Mouse (Mus musculus): ENCODE data around the gene Nudcd2. TPM values are rescaled to one million over a fixed set of nuclear protein-coding genes. Genes with fewer than 3 reads are reported as not detected.
"Not testable (repeated sequence)": the region's sequence is repeated elsewhere in the genome, so short reads cannot be mapped to it uniquely, and the experiment has no call there.

The Nudcd2 gene
- 10 to 100 TPM; 60.4 to 63.8 TPM for polyA plus RNA-seq (2017; shearing (Covaris generic))

- ATAC-seq = peak; percentile 96
These were observed at the start of gene Nudcd2, which contains the start of gene Hmmr for GRCm38 (mm10) chr11:40733339-40734174. TSS of gene Nudcd2 (plus strand) at chr11:40733667. TSS of gene Hmmr (minus strand) at chr11:40733422.

GRCm38 (mm10) chr11:40690444-40691127, 42.9 kb upstream of the Nudcd2 start:
- ATAC-seq = no peak

- no peak for ATAC-seq
These were observed 41.4 kb upstream of the Nudcd2 start for GRCm38 (mm10) chr11:40692101-40692509.

- peak; percentile 94 for ATAC-seq
These were observed 40.7 kb upstream of the Nudcd2 start for GRCm38 (mm10) chr11:40692511-40693365.

GRCm38 (mm10) chr11:40693366-40693951, 40.0 kb upstream of the Nudcd2 start:
- ATAC-seq = no peak

- ATAC-seq = peak; percentile 34
These were observed 39.0 kb upstream of the Nudcd2 start for GRCm38 (mm10) chr11:40694311-40695087.

- no peak for ATAC-seq
These were observed 38.4 kb upstream of the Nudcd2 start, which contains the start of gene Mat2b for GRCm38 (mm10) chr11:40695103-40695502. TSS of gene Mat2b (minus strand) at chr11:40695203.

- ATAC-seq = not testable (repeated sequence)
These were observed 23.6 kb upstream of the Nudcd2 start for GRCm38 (mm10) chr11:40709899-40710298.

- ATAC-seq = no peak
These were observed 19.6 kb upstream of the Nudcd2 start for GRCm38 (mm10) chr11:40713858-40714257.

GRCm38 (mm10) chr11:40715524-40715923, 17.9 kb upstream of the Nudcd2 start:
- no peak for ATAC-seq

- ATAC-seq = peak; percentile 88
These were observed 15.1 kb upstream of the Nudcd2 start for GRCm38 (mm10) chr11:40718324-40718723.

GRCm38 (mm10) chr11:40732997-40733338, 499 bp upstream of the Nudcd2 start:
- no peak for ATAC-seq

- no peak for ATAC-seq
These were observed 835 bp downstream of the Nudcd2 start for GRCm38 (mm10) chr11:40734251-40734752.

- no peak for ATAC-seq
These were observed 3.9 kb downstream of the Nudcd2 start for GRCm38 (mm10) chr11:40737369-40737768.

GRCm38 (mm10) chr11:40741605-40742262, 8.3 kb downstream of the Nudcd2 start:
- no peak for ATAC-seq

GRCm38 (mm10) chr11:40744348-40744747, 10.9 kb downstream of the Nudcd2 start:
- peak; percentile 71 for ATAC-seq

GRCm38 (mm10) chr11:40746361-40746760, 12.9 kb downstream of the Nudcd2 start:
- peak; percentile 45 for ATAC-seq

- no peak for ATAC-seq
These were observed 14.2 kb downstream of the Nudcd2 start for GRCm38 (mm10) chr11:40747716-40748115.

- ATAC-seq = no peak
These were observed 20.4 kb downstream of the Nudcd2 start for GRCm38 (mm10) chr11:40753836-40754235.

- ATAC-seq = peak; percentile 51
These were observed 21.2 kb downstream of the Nudcd2 start for GRCm38 (mm10) chr11:40754664-40755107.
